31 mouse cellular contexts compared by ENCODE assay signal in genomic region chr16:90396882-90397281, GRCm38 (mm10). TPM values are rescaled to one million over a fixed set of nuclear protein-coding genes. Genes with fewer than 3 reads are reported as not detected.
A peak's percentile ranks its signal among the peaks of the same experiment; 100 is the strongest.
DNase-seq lines count a peak whose midpoint lies in the region; ATAC-seq and TF ChIP-seq lines count a peak whose summit lies in the region.
"Had no signal": no experiment of that assay in that cellular context is flagged by ENCODE, and none has a peak within 500 bp of the region (broad histone marks: within the 10 kb centered on the region; RNA-seq: fewer than 3 reads in every experiment).

No protein-coding gene starts in this region.

- TF ChIP-seq POLR2A in bone marrow macrophage, adult 2 months (IDR thresholded peaks at IDR 0.05; ENCODE audit: borderline replicate concordance, low read depth, low read length), result no peak

- TF ChIP-seq CTCF in bone marrow macrophage, adult 2 months (IDR thresholded peaks at IDR 0.05; ENCODE audit: low read depth, low read length), result no peak

- H3K9me3 ChIP-seq in heart, embryonic 10.5 days, result no peaks in the 10 kb centered on the region
- H3K9me3 ChIP-seq in intestine, embryonic 15.5 days, result no peaks in the 10 kb centered on the region
- H3K9me3 ChIP-seq: embryonic facial prominence, embryonic 13.5 days; forebrain, embryonic 10.5 days; forebrain, embryonic 15.5 days; hindbrain, embryonic 12.5 days; limb, embryonic 12.5 days; neural tube, embryonic 12.5 days had no signal

- no peak overlapping the region for H3K4me2 ChIP-seq in intestine, embryonic 15.5 days (replicated peaks)
- H3K4me2 ChIP-seq: embryonic facial prominence, embryonic 13.5 days; forebrain, embryonic 15.5 days; hindbrain, embryonic 12.5 days; limb, embryonic 12.5 days; midbrain, embryonic 11.5 days; neural tube, embryonic 12.5 days had no signal

- H3K36me3 ChIP-seq in heart, embryonic 10.5 days, result peaks cover 31% of the 10 kb centered on the region
- 0 out of 2 replicates have a peak, but pooled peaks cover 3% of the 10 kb centered on the region for H3K36me3 ChIP-seq in intestine, embryonic 15.5 days

- H3K9ac ChIP-seq in intestine, embryonic 15.5 days, result no peak overlapping the region
- H3K9ac ChIP-seq: embryonic facial prominence, embryonic 13.5 days; forebrain, embryonic 15.5 days; hindbrain, embryonic 12.5 days; limb, embryonic 12.5 days; neural tube, embryonic 12.5 days had no signal

- H3K4me3 ChIP-seq in heart, embryonic 10.5 days, result no peak overlapping the region
- no peak overlapping the region for H3K4me3 ChIP-seq in bone marrow macrophage, adult 2 months (ENCODE audit: insufficient read depth, low read length)
- no peak overlapping the region for H3K4me3 ChIP-seq in intestine, embryonic 15.5 days (replicated peaks)
- H3K4me3 ChIP-seq: embryonic facial prominence, embryonic 13.5 days; forebrain, embryonic 10.5 days; forebrain, embryonic 15.5 days; gastrocnemius, adult 2 months; hindbrain, embryonic 12.5 days; limb, embryonic 12.5 days; myocyte; neural tube, embryonic 12.5 days had no signal

- ATAC-seq in megakaryocyte progenitor cell, adult 5-6 weeks (replicated peaks; ENCODE audit: poor library complexity), result peak; percentile 84
- no peak for ATAC-seq in intestine, embryonic 15.5 days
- ATAC-seq: activated CD4-positive, CD25-positive, alpha-beta regulatory T cell, adult 4 months; forebrain, embryonic 15.5 days; hindbrain, postnatal 0 days; intestine, embryonic 16.5 days; midbrain, embryonic 16.5 days had no signal

- peak overlapping the region; percentile 29; the same call in 1 of the 2 replicates for H3K27ac ChIP-seq in heart, embryonic 10.5 days
- H3K27ac ChIP-seq in bone marrow macrophage, adult 2 months (ENCODE audit: insufficient read depth, low read depth, low read length), result peak overlapping the region; percentile 46; the same call in 1 of the 2 replicates
- no peak overlapping the region for H3K27ac ChIP-seq in intestine, embryonic 15.5 days
- H3K27ac ChIP-seq: forebrain, embryonic 10.5 days; forebrain, embryonic 15.5 days; gastrocnemius, adult 2 months; hindbrain, embryonic 12.5 days; hindbrain, postnatal 0 days; limb, embryonic 12.5 days; macrophage; neural tube, embryonic 12.5 days had no signal

- no peaks in the 10 kb centered on the region for H3K27me3 ChIP-seq in heart, embryonic 10.5 days (ENCODE audit: insufficient read depth, poor library complexity, severe bottlenecking)
- no peaks in the 10 kb centered on the region for H3K27me3 ChIP-seq in intestine, embryonic 15.5 days (replicated peaks)
- H3K27me3 ChIP-seq: embryonic facial prominence, embryonic 13.5 days; forebrain, embryonic 15.5 days; hindbrain, embryonic 12.5 days; limb, embryonic 12.5 days; neural tube, embryonic 12.5 days had no signal

- DNase-seq in heart, embryonic 10.5 days (ENCODE audit: low spot score), result no peak
- no peak for DNase-seq in heart, adult 9 months (ENCODE audit: low spot score in 2 of 2)
- peak; percentile 27 for DNase-seq in 416B (ENCODE audit: low read depth)
- DNase-seq in gastrocnemius, postnatal 10 days, result no peak
- DNase-seq: adrenal gland, adult 8-10 months; B cell, adult 2 months; cerebellum, adult 11-12 months; cerebellum, adult 9-11 months; gastrocnemius, adult 2 months; heart, postnatal 14 days; kidney, adult 8-10 months; kidney, postnatal 14 days; layer of hippocampus, adult 9-11 months; thymus, adult 2 months; thymus, postnatal 36 days had no signal

- H3K4me1 ChIP-seq in heart, embryonic 10.5 days, result peaks cover 78% of the 10 kb centered on the region
- peaks cover 21% of the 10 kb centered on the region for H3K4me1 ChIP-seq in bone marrow macrophage, adult 2 months (ENCODE audit: control insufficient read depth, insufficient read depth, low read length)
- H3K4me1 ChIP-seq in intestine, embryonic 15.5 days (replicated peaks), result peaks cover 20% of the 10 kb centered on the region

- 40% methylated on average over 2 of the region's 2 CpGs for WGBS in heart, embryonic 10.5 days
- 46% methylated on average over 2 of the region's 2 CpGs for WGBS in intestine, embryonic 15.5 days

RNA-seq across cellular contexts. Expression of gene Hunk, which starts 11.1 kb away (rescaled TPM):
- 20.0 and 22.8 TPM in 2 replicates for polyA plus RNA-seq in heart, embryonic 10.5 days (2016; fragmentation: Nextera tagmentation; extraction: Ambion mirVana)
- 0.17 TPM in 1 of 2 replicates, not detected in the other for polyA plus RNA-seq in bone marrow macrophage, adult 2 months (2012; ENCODE audit: insufficient read depth, insufficient read length, missing spikeins)
- total RNA-seq in megakaryocyte progenitor cell, adult 5-6 weeks (2015), result not detected in 2 replicates
- total RNA-seq in megakaryocyte progenitor cell, adult 5-6 weeks (2017), result not detected in 2 replicates
- total RNA-seq in gastrocnemius, postnatal 10 days (2021), result 1 to 10 TPM; 6.0 to 6.1 TPM
- polyA plus RNA-seq in intestine, embryonic 15.5 days (2015; fragmentation: Nextera tagmentation; extraction: Ambion mirVana), result 6.5 and 6.8 TPM in 2 replicates
- polyA plus RNA-seq: macrophage had no signal
